10 mouse cellular contexts compared by ENCODE assay signal in genomic region chr11:62630225-62630821, GRCm38 (mm10). TPM values are rescaled to one million over a fixed set of nuclear protein-coding genes. Genes with fewer than 3 reads are reported as not detected.
DNase-seq lines count a peak whose midpoint lies in the region; ATAC-seq and TF ChIP-seq lines count a peak whose summit lies in the region.
"Had no signal": no experiment of that assay in that cellular context is flagged by ENCODE, and none has a peak within 500 bp of the region (broad histone marks: within the 10 kb centered on the region; RNA-seq: fewer than 3 reads in every experiment).

No protein-coding gene starts in this region.

- WGBS in kidney, embryonic 16.5 days: 2% methylated on average over 11 of the region's 11 CpGs
- 3% methylated on average over 11 of the region's 11 CpGs for WGBS in embryonic facial prominence, embryonic 13.5 days
- under 1% methylated on average over 11 of the region's 11 CpGs for WGBS in hindbrain, postnatal 0 days
- WGBS in neural tube, embryonic 14.5 days: 3% methylated on average over 11 of the region's 11 CpGs

- DNase-seq in kidney, postnatal 36 days: no peak
- no peak for DNase-seq in hindbrain, postnatal 0 days (ENCODE audit: low spot score)
- DNase-seq in left cerebral cortex, adult 8-10 months (ENCODE audit: low spot score in 2 of 2): no peak
- DNase-seq in kidney, postnatal 14 days: no peak
- DNase-seq: cerebellum, adult 8-10 months had no signal

- TF ChIP-seq CTCF in hindbrain, postnatal 0 days (IDR thresholded peaks at IDR 0.05; ENCODE audit: low read depth): no peak

- no peaks in the 10 kb centered on the region for H3K9me3 ChIP-seq in kidney, embryonic 16.5 days (ENCODE audit: low read length)
- H3K9me3 ChIP-seq in embryonic facial prominence, embryonic 13.5 days: no peaks in the 10 kb centered on the region
- no peaks in the 10 kb centered on the region for H3K9me3 ChIP-seq in hindbrain, postnatal 0 days (ENCODE audit: low read length)
- no peaks in the 10 kb centered on the region for H3K9me3 ChIP-seq in neural tube, embryonic 14.5 days (ENCODE audit: control insufficient read depth, low read length)

- H3K4me2 ChIP-seq in kidney, embryonic 16.5 days (replicated peaks; ENCODE audit: low read depth, low read length): peak overlapping the region; percentile 46
- peak overlapping the region; percentile 51 for H3K4me2 ChIP-seq in embryonic facial prominence, embryonic 13.5 days
- H3K4me2 ChIP-seq in hindbrain, postnatal 0 days (ENCODE audit: low read depth, low read length): peak overlapping the region; percentile 49
- H3K4me2 ChIP-seq in neural tube, embryonic 14.5 days (ENCODE audit: low read depth, low read length): peak overlapping the region; percentile 38

- H3K36me3 ChIP-seq in kidney, embryonic 16.5 days (ENCODE audit: insufficient read depth, low read length): peaks cover 3% of the 10 kb centered on the region; the same call in 1 of the 2 replicates
- 0 out of 2 replicates have a peak, but pooled peaks cover 4% of the 10 kb centered on the region for H3K36me3 ChIP-seq in embryonic facial prominence, embryonic 13.5 days
- H3K36me3 ChIP-seq in hindbrain, postnatal 0 days (ENCODE audit: insufficient read depth, low read length): no peaks in the 10 kb centered on the region
- H3K36me3 ChIP-seq in neural tube, embryonic 14.5 days (ENCODE audit: control insufficient read depth, insufficient read depth, low read length): no peaks in the 10 kb centered on the region

- H3K27ac ChIP-seq in kidney, embryonic 16.5 days (ENCODE audit: low read length): peak overlapping the region; percentile 77
- peak overlapping the region; percentile 48 for H3K27ac ChIP-seq in embryonic facial prominence, embryonic 13.5 days
- H3K27ac ChIP-seq in hindbrain, postnatal 0 days: peak overlapping the region; percentile 64
- peak overlapping the region; percentile 78 for H3K27ac ChIP-seq in neural tube, embryonic 14.5 days (ENCODE audit: low read depth, low read length)
- H3K27ac ChIP-seq: layer of hippocampus, adult 2 months had no signal

- H3K4me1 ChIP-seq in kidney, embryonic 16.5 days (ENCODE audit: insufficient read depth, low read length): peaks cover 38% of the 10 kb centered on the region
- H3K4me1 ChIP-seq in embryonic facial prominence, embryonic 13.5 days: peaks cover 48% of the 10 kb centered on the region
- H3K4me1 ChIP-seq in hindbrain, postnatal 0 days (ENCODE audit: insufficient read depth, low read length): peaks cover 18% of the 10 kb centered on the region
- peaks cover 20% of the 10 kb centered on the region for H3K4me1 ChIP-seq in neural tube, embryonic 14.5 days (ENCODE audit: control insufficient read depth, insufficient read depth, low read length)

- peak overlapping the region; percentile 13; the same call in 1 of the 2 replicates for H3K9ac ChIP-seq in kidney, embryonic 16.5 days (replicated peaks; ENCODE audit: low read length)
- H3K9ac ChIP-seq in embryonic facial prominence, embryonic 13.5 days: peak overlapping the region; percentile 64
- H3K9ac ChIP-seq in hindbrain, postnatal 0 days (replicated peaks; ENCODE audit: low read length): no peak overlapping the region; the same call in 1 of the 2 replicates
- H3K9ac ChIP-seq in neural tube, embryonic 14.5 days (replicated peaks; ENCODE audit: low read depth, low read length): peak overlapping the region; percentile 32; the same call in 1 of the 2 replicates

- H3K4me3 ChIP-seq in kidney, embryonic 16.5 days (ENCODE audit: low read length): no peak overlapping the region
- peak overlapping the region; percentile 16; the same call in 1 of the 2 replicates for H3K4me3 ChIP-seq in embryonic facial prominence, embryonic 13.5 days
- no peak overlapping the region for H3K4me3 ChIP-seq in hindbrain, postnatal 0 days (ENCODE audit: low read length)
- no peak overlapping the region for H3K4me3 ChIP-seq in neural tube, embryonic 14.5 days (ENCODE audit: low read depth, low read length)
- H3K4me3 ChIP-seq: layer of hippocampus, adult 2 months had no signal

- ATAC-seq in kidney, embryonic 16.5 days (ENCODE audit: low FRiP score, low TSS enrichment): peak; percentile 43
- no peak for ATAC-seq in embryonic facial prominence, embryonic 13.5 days (ENCODE audit: insufficient number of reproducible peaks, insufficient read depth, low FRiP score, low TSS enrichment, low read depth)
- peak; percentile 62 for ATAC-seq in hindbrain, postnatal 0 days
- peak; percentile 47; the same call in 1 of the 2 replicates for ATAC-seq in neural tube, embryonic 14.5 days (ENCODE audit: low read depth)
- ATAC-seq in inflammation-experienced regulatory T-cells, adult 6 months: no peak

- no peaks in the 10 kb centered on the region for H3K27me3 ChIP-seq in kidney, embryonic 16.5 days (ENCODE audit: insufficient read depth, low read length)
- no peaks in the 10 kb centered on the region for H3K27me3 ChIP-seq in embryonic facial prominence, embryonic 13.5 days
- H3K27me3 ChIP-seq in hindbrain, postnatal 0 days (ENCODE audit: insufficient read depth, low read length): no peaks in the 10 kb centered on the region
- H3K27me3 ChIP-seq in neural tube, embryonic 14.5 days (ENCODE audit: control insufficient read depth, insufficient read depth, low read length): no peaks in the 10 kb centered on the region

RNA-seq across cellular contexts. Expression of gene Lrrc75a, which starts 18.0 kb away (rescaled TPM):
- 13.8 and 15.6 TPM in 2 replicates for polyA plus RNA-seq in kidney, embryonic 16.5 days (2015; fragmentation: Nextera tagmentation; extraction: Ambion mirVana)
- 14.0 and 18.4 TPM in 2 replicates for polyA plus RNA-seq in embryonic facial prominence, embryonic 13.5 days (2015; fragmentation: Nextera tagmentation; extraction: Ambion mirVana)
- total RNA-seq in hindbrain, postnatal 0 days (2014; rRNA removed): 26.0 and 29.7 TPM in 2 replicates
- polyA plus RNA-seq in hindbrain, postnatal 0 days (2015; fragmentation: Nextera tagmentation; extraction: Ambion mirVana): 6.4 and 6.9 TPM in 2 replicates
- polyA plus RNA-seq in neural tube, embryonic 14.5 days (2014; fragmentation: Nextera tagmentation; extraction: Ambion mirVana): 10.1 and 10.5 TPM in 2 replicates
- 10 to 100 TPM; 18.8 to 21.2 (median 19.8) TPM for total RNA-seq in left cerebral cortex, adult 8-10 months (2022)
- polyA plus RNA-seq in inflammation-experienced regulatory T-cells, adult 6 months (2017; shearing (Covaris generic)): 1 to 10 TPM; 1.8 to 2.6 (median 2.1) TPM

RNA-seq across cellular contexts. Expression of gene Mmgt2, which starts 18.1 kb away (rescaled TPM):
- 66.2 and 68.1 TPM in 2 replicates for polyA plus RNA-seq in kidney, embryonic 16.5 days (2015; fragmentation: Nextera tagmentation; extraction: Ambion mirVana)
- 60.4 and 64.0 TPM in 2 replicates for polyA plus RNA-seq in embryonic facial prominence, embryonic 13.5 days (2015; fragmentation: Nextera tagmentation; extraction: Ambion mirVana)
- total RNA-seq in hindbrain, postnatal 0 days (2014; rRNA removed): 15.6 and 43.9 TPM in 2 replicates
- 22.6 and 28.1 TPM in 2 replicates for polyA plus RNA-seq in hindbrain, postnatal 0 days (2015; fragmentation: Nextera tagmentation; extraction: Ambion mirVana)
- polyA plus RNA-seq in neural tube, embryonic 14.5 days (2014; fragmentation: Nextera tagmentation; extraction: Ambion mirVana): 25.9 and 27.4 TPM in 2 replicates
- total RNA-seq in left cerebral cortex, adult 8-10 months (2022): 10 to 100 TPM; 21.5 to 34.3 (median 25.6) TPM
- 10 to 100 TPM; 33.7 to 47.7 (median 38.7) TPM for polyA plus RNA-seq in inflammation-experienced regulatory T-cells, adult 6 months (2017; shearing (Covaris generic))

RNA-seq across cellular contexts. Expression of gene Trpv2, which starts 56.0 kb away (rescaled TPM):
- 4.6 and 6.6 TPM in 2 replicates for polyA plus RNA-seq in kidney, embryonic 16.5 days (2015; fragmentation: Nextera tagmentation; extraction: Ambion mirVana)
- polyA plus RNA-seq in embryonic facial prominence, embryonic 13.5 days (2015; fragmentation: Nextera tagmentation; extraction: Ambion mirVana): 3.0 and 3.5 TPM in 2 replicates
- total RNA-seq in hindbrain, postnatal 0 days (2014; rRNA removed): 46.2 and 51.0 TPM in 2 replicates
- polyA plus RNA-seq in hindbrain, postnatal 0 days (2015; fragmentation: Nextera tagmentation; extraction: Ambion mirVana): 24.4 and 24.9 TPM in 2 replicates
- polyA plus RNA-seq in neural tube, embryonic 14.5 days (2014; fragmentation: Nextera tagmentation; extraction: Ambion mirVana): 25.1 and 25.8 TPM in 2 replicates
- 10 to 100 TPM; 17.9 to 20.2 (median 19.3) TPM for total RNA-seq in left cerebral cortex, adult 8-10 months (2022)
- 100 to 1,000 TPM in 1 of 3 experiments, 10 to 100 TPM in 2; 73.0 to 108 (median 73.7) TPM for polyA plus RNA-seq in inflammation-experienced regulatory T-cells, adult 6 months (2017; shearing (Covaris generic))

Comparison
In these comparisons a context has a peak if more than half of its experiments do, and no peak if none do; other contexts are left out.
1. ATAC-seq: peak in kidney, embryonic 16.5 days (single experiment), hindbrain, postnatal 0 days (single experiment) and neural tube, embryonic 14.5 days (single experiment); none in embryonic facial prominence, embryonic 13.5 days (single experiment) and inflammation-experienced regulatory T-cells, adult 6 months (single experiment).
2. Peak in every context shown above with its lines, with median percentiles within 50 percentile points of each other: H3K27ac ChIP-seq and H3K4me2 ChIP-seq.